Mouse (Mus musculus): Measurements from ENCODE around the gene Rassf7. TPM values are rescaled to one million over a fixed set of nuclear protein-coding genes. Genes with fewer than 3 reads are reported as not detected.
A peak's percentile ranks its signal among the peaks of the same experiment; 100 is the strongest.

Rassf7 gene
- polyA plus RNA-seq, 1 experiment from 2014 or later, result 27.3 TPM

GRCm38 (mm10) chr7:141196619-141197282 is 18.9 kb upstream of the Rassf7 start:
- Histone ChIP-seq H3K4me3 (replicated peaks) (peak overlapping the region; percentile 33), H3K36me3 (replicated peaks) (peaks cover 10% of the 10 kb centered on the region), H3K9me3 (replicated peaks) (no peaks in the 10 kb centered on the region), H3K4me2 (peak overlapping the region; percentile 96), H3K27me3 (no peaks in the 10 kb centered on the region), H3K9ac (peak overlapping the region; percentile 28), H3K4me1 (replicated peaks) (peaks cover 84% of the 10 kb centered on the region), H3K27ac (replicated peaks) (peak overlapping the region; percentile 94)
- 54% methylated on average over 8 of the region's 8 CpGs for WGBS (ENCODE audit: insufficient replicate concordance)
- no peak for ATAC-seq (ENCODE audit: insufficient read depth)

- WGBS (ENCODE audit: insufficient replicate concordance), result 84% methylated on average over 4 of the region's 4 CpGs
- Histone ChIP-seq H3K4me1 (replicated peaks) (peaks cover 70% of the 10 kb centered on the region), H3K4me2 (peak overlapping the region; percentile 96), H3K4me3 (replicated peaks) (no peak overlapping the region; the same call in 1 of the 2 replicates), H3K36me3 (replicated peaks) (no peaks in the 10 kb centered on the region; the same call in 1 of the 2 replicates), H3K9me3 (replicated peaks) (no peaks in the 10 kb centered on the region), H3K27ac (replicated peaks) (peak overlapping the region; percentile 94; the same call in 1 of the 2 replicates), H3K9ac (0 out of 2 replicates have a peak overlapping the region, but pooled peaks have one; percentile 17), H3K27me3 (no peaks in the 10 kb centered on the region)
- ATAC-seq (ENCODE audit: insufficient read depth), result no peak
Observed at GRCm38 (mm10) chr7:141198121-141198520, 17.5 kb upstream of the Rassf7 start.

GRCm38 (mm10) chr7:141204546-141204945 is 11.1 kb upstream of the Rassf7 start:
- Histone ChIP-seq H3K36me3 (replicated peaks) (no peaks in the 10 kb centered on the region), H3K4me3 (replicated peaks) (no peak overlapping the region), H3K4me2 (no peak overlapping the region), H3K27me3 (no peaks in the 10 kb centered on the region), H3K4me1 (replicated peaks) (peaks cover 68% of the 10 kb centered on the region), H3K27ac (replicated peaks) (peak overlapping the region; percentile 34; the same call in 1 of the 2 replicates), H3K9me3 (replicated peaks) (no peaks in the 10 kb centered on the region), H3K9ac (no peak overlapping the region)
- ATAC-seq (ENCODE audit: insufficient read depth), result no peak
- 57% methylated on average over 3 of the region's 3 CpGs for WGBS (ENCODE audit: insufficient replicate concordance)

- WGBS (ENCODE audit: insufficient replicate concordance), result 84% methylated on average over 5 of the region's 5 CpGs
- peaks cover 70% of the 10 kb centered on the region for H3K4me1 ChIP-seq (replicated peaks)
- no peaks in the 10 kb centered on the region for H3K27me3 ChIP-seq
- H3K9me3 ChIP-seq (replicated peaks), result no peaks in the 10 kb centered on the region
- H3K27ac ChIP-seq (replicated peaks), result peak overlapping the region; percentile 91; the same call in 1 of the 2 replicates
- ATAC-seq (ENCODE audit: insufficient read depth), result no peak
- no peak overlapping the region for H3K4me3 ChIP-seq (replicated peaks)
- H3K36me3 ChIP-seq (replicated peaks), result no peaks in the 10 kb centered on the region
- no peak overlapping the region for H3K9ac ChIP-seq
- no peak overlapping the region for H3K4me2 ChIP-seq
Observed at GRCm38 (mm10) chr7:141205504-141205903, 10.2 kb upstream of the Rassf7 start.

GRCm38 (mm10) chr7:141206182-141206937 is 9.3 kb upstream of the Rassf7 start:
- H3K9ac ChIP-seq, result peak overlapping the region; percentile 35; the same call in 1 of the 2 replicates
- H3K4me2 ChIP-seq, result peak overlapping the region; percentile 18; the same call in 1 of the 2 replicates
- H3K4me1 ChIP-seq (replicated peaks), result peaks cover 74% of the 10 kb centered on the region
- H3K27me3 ChIP-seq, result 0 out of 2 replicates have a peak, but pooled peaks cover 4% of the 10 kb centered on the region
- H3K36me3 ChIP-seq (replicated peaks), result no peaks in the 10 kb centered on the region
- no peaks in the 10 kb centered on the region for H3K9me3 ChIP-seq (replicated peaks)
- no peak overlapping the region for H3K4me3 ChIP-seq (replicated peaks)
- peak; percentile 36; the same call in 1 of the 2 replicates for ATAC-seq (ENCODE audit: insufficient read depth)
- peak overlapping the region; percentile 91 for H3K27ac ChIP-seq (replicated peaks)
- 76% methylated on average over 18 of the region's 18 CpGs for WGBS (ENCODE audit: insufficient replicate concordance)

- Histone ChIP-seq H3K9me3 (replicated peaks) (no peaks in the 10 kb centered on the region), H3K27me3 (0 out of 2 replicates have a peak, but pooled peaks cover 4% of the 10 kb centered on the region), H3K4me2 (peak overlapping the region; percentile 74), H3K27ac (replicated peaks) (peak overlapping the region; percentile 91), H3K9ac (peak overlapping the region; percentile 57), H3K4me1 (replicated peaks) (peaks cover 98% of the 10 kb centered on the region), H3K36me3 (replicated peaks) (no peaks in the 10 kb centered on the region), H3K4me3 (replicated peaks) (peak overlapping the region; percentile 28)
- peak; percentile 93 for ATAC-seq (ENCODE audit: insufficient read depth)
- WGBS (ENCODE audit: insufficient replicate concordance), result 47% methylated on average over 3 of the region's 3 CpGs
Observed at GRCm38 (mm10) chr7:141209526-141209925, 6.1 kb upstream of the Rassf7 start.

GRCm38 (mm10) chr7:141210137-141210536 is 5.5 kb upstream of the Rassf7 start:
- H3K9me3 ChIP-seq (replicated peaks), result no peaks in the 10 kb centered on the region
- 0 out of 2 replicates have a peak, but pooled peaks cover 4% of the 10 kb centered on the region for H3K27me3 ChIP-seq
- peak overlapping the region; percentile 74 for H3K4me2 ChIP-seq
- peak overlapping the region; percentile 57; the same call in 1 of the 2 replicates for H3K9ac ChIP-seq
- 71% methylated on average over 12 of the region's 12 CpGs for WGBS (ENCODE audit: insufficient replicate concordance)
- H3K27ac ChIP-seq (replicated peaks), result peak overlapping the region; percentile 91
- H3K4me3 ChIP-seq (replicated peaks), result peak overlapping the region; percentile 28
- no peaks in the 10 kb centered on the region for H3K36me3 ChIP-seq (replicated peaks)
- ATAC-seq (ENCODE audit: insufficient read depth), result no peak
- H3K4me1 ChIP-seq (replicated peaks), result peaks cover 98% of the 10 kb centered on the region

GRCm38 (mm10) chr7:141210606-141211131 is 5.0 kb upstream of the Rassf7 start:
- Histone ChIP-seq H3K27me3 (0 out of 2 replicates have a peak, but pooled peaks cover 4% of the 10 kb centered on the region), H3K4me3 (replicated peaks) (no peak overlapping the region), H3K36me3 (replicated peaks) (no peaks in the 10 kb centered on the region), H3K9me3 (replicated peaks) (no peaks in the 10 kb centered on the region), H3K4me1 (replicated peaks) (peaks cover 98% of the 10 kb centered on the region), H3K4me2 (peak overlapping the region; percentile 74; the same call in 1 of the 2 replicates), H3K9ac (peak overlapping the region; percentile 15; the same call in 1 of the 2 replicates), H3K27ac (replicated peaks) (peak overlapping the region; percentile 91; the same call in 1 of the 2 replicates)
- no peak for ATAC-seq (ENCODE audit: insufficient read depth)
- WGBS (ENCODE audit: insufficient replicate concordance), result 81% methylated on average over 14 of the region's 14 CpGs

- Histone ChIP-seq H3K27ac (replicated peaks) (peak overlapping the region; percentile 92), H3K27me3 (0 out of 2 replicates have a peak, but pooled peaks cover 4% of the 10 kb centered on the region), H3K4me2 (no peak overlapping the region), H3K9ac (no peak overlapping the region), H3K36me3 (replicated peaks) (peaks cover 11% of the 10 kb centered on the region), H3K4me3 (replicated peaks) (no peak overlapping the region), H3K9me3 (replicated peaks) (no peaks in the 10 kb centered on the region), H3K4me1 (replicated peaks) (peaks cover 97% of the 10 kb centered on the region)
- ATAC-seq (ENCODE audit: insufficient read depth), result no peak
- 81% methylated on average over 3 of the region's 3 CpGs for WGBS (ENCODE audit: insufficient replicate concordance)
Observed at GRCm38 (mm10) chr7:141213133-141213532, 2.5 kb upstream of the Rassf7 start.

GRCm38 (mm10) chr7:141213605-141214235 is 1.9 kb upstream of the Rassf7 start, which contains the start of gene Lmntd2:
Gene Lmntd2, minus strand, starts transcription at chr7:141214080.
- no peak for ATAC-seq (ENCODE audit: insufficient read depth)
- Histone ChIP-seq H3K36me3 (replicated peaks) (peaks cover 16% of the 10 kb centered on the region), H3K9ac (peak within 1 kb of the TSS; percentile 57), H3K4me1 (replicated peaks) (peaks cover 97% of the 10 kb centered on the region), H3K9me3 (replicated peaks) (no peaks in the 10 kb centered on the region), H3K4me2 (peak within 1 kb of the TSS; percentile 100), H3K27me3 (0 out of 2 replicates have a peak, but pooled peaks cover 4% of the 10 kb centered on the region), H3K27ac (replicated peaks) (peak within 1 kb of the TSS; percentile 92), H3K4me3 (replicated peaks) (peak within 1 kb of the TSS; percentile 80)
- WGBS (ENCODE audit: insufficient replicate concordance), result 88% methylated on average over 11 of the region's 11 CpGs

All from liver, embryonic 15.5 days (tissue).